Mouse (Mus musculus): Measurements from ENCODE around the gene Gp9. TPM values are rescaled to one million over a fixed set of nuclear protein-coding genes. Genes with fewer than 3 reads are reported as not detected.

Gene Gp9
- polyA plus RNA-seq, 1 experiment from 2014 or later, result 1.9 TPM

Other genes with a start within 250 kb of the Gp9 start
- 5.2 and 6.0 TPM in 2 replicates for gene Arhgap25, start 244.8 kb upstream of the Gp9 start, polyA plus RNA-seq (2015; fragmentation: Nextera tagmentation; extraction: Ambion mirVana)
- gene Prokr1, start 187.3 kb upstream of the Gp9 start, polyA plus RNA-seq (2015; fragmentation: Nextera tagmentation; extraction: Ambion mirVana), result 5.2 and 5.4 TPM in 2 replicates
- gene Aplf, start 105.9 kb upstream of the Gp9 start, polyA plus RNA-seq (2015; fragmentation: Nextera tagmentation; extraction: Ambion mirVana), result 15.9 and 18.9 TPM in 2 replicates
- gene Efcc1, start 47.2 kb upstream of the Gp9 start, polyA plus RNA-seq (2015; fragmentation: Nextera tagmentation; extraction: Ambion mirVana), result 1.4 and 1.5 TPM in 2 replicates
- gene Rab43, start 34.1 kb downstream of the Gp9 start, polyA plus RNA-seq (2015; fragmentation: Nextera tagmentation; extraction: Ambion mirVana), result 12.6 and 12.7 TPM in 2 replicates
- 2.3 and 3.9 TPM in 2 replicates for gene Gm45140, start 57.7 kb downstream of the Gp9 start, polyA plus RNA-seq (2015; fragmentation: Nextera tagmentation; extraction: Ambion mirVana)
- 57.3 and 62.9 TPM in 2 replicates for gene Isy1, start 60.7 kb downstream of the Gp9 start, polyA plus RNA-seq (2015; fragmentation: Nextera tagmentation; extraction: Ambion mirVana)
- 1,107 and 1,171 TPM in 2 replicates for gene Cnbp, start 73.0 kb downstream of the Gp9 start, polyA plus RNA-seq (2015; fragmentation: Nextera tagmentation; extraction: Ambion mirVana)
- gene Copg1, start 109.7 kb downstream of the Gp9 start, polyA plus RNA-seq (2015; fragmentation: Nextera tagmentation; extraction: Ambion mirVana), result 159 and 164 TPM in 2 replicates
- 58.5 and 59.5 TPM in 2 replicates for gene Hmces, start 135.9 kb downstream of the Gp9 start, polyA plus RNA-seq (2015; fragmentation: Nextera tagmentation; extraction: Ambion mirVana)
- 25.8 and 28.0 TPM in 2 replicates for gene H1fx, start 203.6 kb downstream of the Gp9 start, polyA plus RNA-seq (2015; fragmentation: Nextera tagmentation; extraction: Ambion mirVana)